Mouse (Mus musculus) heart, postnatal 0 days (tissue): ENCODE results near the gene Gtf2i.

ENCODE experiments used
- CTCF ChIP-seq: IDR thresholded peaks from 2 replicates; pipeline ENCODE4 v1.5.1; 2016; ENCODE audit warnings: antibody characterized with exemption, control low read depth, low read depth
- EP300 ChIP-seq: IDR thresholded peaks from 2 replicates; pipeline ENCODE4 v1.6.1; 2016; ENCODE audit warnings: antibody characterized with exemption, low read depth

GRCm38 (mm10) chr5:134209931-134210554, 104.5 kb downstream of the Gtf2i start:
- TF ChIP-seq CTCF (no peak), EP300 (no peak)
